Mouse (Mus musculus) adipocyte (in vitro differentiated cells): Measurements from ENCODE around the gene Slc44a4.

Experiments used
- DNase-seq: peaks from one replicate; pipeline ENCODE4 v3.0.0-alpha.2; 2016; ENCODE audit warnings: low spot score

The Slc44a4 gene

DNA sequence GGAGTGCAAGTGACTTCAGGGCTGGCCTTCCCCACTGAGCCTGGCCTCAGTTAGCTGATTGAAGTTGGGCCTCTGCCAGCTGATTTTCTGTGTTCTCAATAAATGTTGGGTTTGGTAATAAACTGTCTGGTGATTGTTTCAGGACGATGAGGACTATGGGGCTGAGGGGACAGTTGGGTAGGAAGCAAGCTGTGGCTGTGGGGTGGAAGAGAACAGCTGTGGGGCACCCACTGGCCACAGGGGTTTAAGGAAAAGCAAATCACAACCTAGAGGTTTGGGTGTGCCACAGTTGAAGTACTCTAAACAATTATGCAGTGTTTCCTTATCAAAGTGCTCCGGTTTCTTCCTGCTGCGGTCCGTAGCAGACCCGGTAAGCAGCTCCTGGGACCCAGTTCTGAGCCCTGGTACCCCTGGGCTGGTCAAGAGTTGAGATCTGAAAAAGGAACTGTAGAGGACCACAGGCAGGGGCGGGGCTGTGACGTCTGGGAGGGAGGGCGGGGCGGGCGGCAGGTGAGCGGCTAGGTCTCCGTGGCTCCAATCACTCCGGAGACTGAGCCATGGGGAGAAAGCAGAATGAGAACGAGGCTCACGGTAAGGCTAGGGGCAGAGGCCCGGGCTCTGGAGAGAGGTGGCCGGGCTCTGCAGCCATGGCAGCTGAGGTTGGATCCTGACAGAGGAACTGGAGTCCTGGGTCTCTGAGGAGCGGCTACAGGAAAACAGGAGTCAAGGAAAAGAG is at the start of gene Slc44a4:
Gene Slc44a4, plus strand, starts transcription at position 537 of the 736 bp plus-strand sequence.
- no peak for DNase-seq

GRCm38 (mm10) chr17:34865981-34866380 is 48.3 kb upstream of the Slc44a4 start:
- DNase-seq: no peak

GRCm38 (mm10) chr17:34874321-34874720 is 39.9 kb upstream of the Slc44a4 start:
- no peak for DNase-seq

DNA sequence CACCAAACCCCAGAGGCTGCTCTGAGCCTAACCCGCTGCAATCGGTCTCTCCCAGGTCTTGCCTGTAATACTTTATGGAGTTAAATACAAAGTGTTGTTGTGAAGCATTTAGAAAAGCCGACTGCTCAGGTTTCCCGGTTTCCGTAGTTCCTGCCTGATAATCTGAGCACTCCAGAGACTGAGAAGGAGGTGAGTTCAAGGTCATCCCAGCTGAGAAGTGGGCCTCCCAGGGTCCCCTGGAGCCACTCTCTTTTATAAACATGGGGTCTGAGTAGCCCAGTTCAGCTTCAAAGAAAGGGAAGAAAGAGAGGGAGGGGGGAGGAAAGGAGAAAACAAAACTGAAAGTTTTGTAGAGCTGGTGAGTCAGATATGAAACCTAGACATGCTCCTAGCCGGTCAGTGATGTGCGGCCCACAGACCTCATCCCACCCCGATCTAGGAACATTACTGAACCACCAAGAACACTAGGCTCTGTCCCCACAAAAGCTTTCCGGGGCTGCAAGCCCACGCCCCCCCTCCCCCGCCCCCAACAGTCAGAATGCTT is 34.9 kb upstream of the Slc44a4 start, which contains the start of gene Zbtb12:
Gene Zbtb12, plus strand, starts transcription at position 148 of the 544 bp plus-strand sequence.
- no peak for DNase-seq

DNA sequence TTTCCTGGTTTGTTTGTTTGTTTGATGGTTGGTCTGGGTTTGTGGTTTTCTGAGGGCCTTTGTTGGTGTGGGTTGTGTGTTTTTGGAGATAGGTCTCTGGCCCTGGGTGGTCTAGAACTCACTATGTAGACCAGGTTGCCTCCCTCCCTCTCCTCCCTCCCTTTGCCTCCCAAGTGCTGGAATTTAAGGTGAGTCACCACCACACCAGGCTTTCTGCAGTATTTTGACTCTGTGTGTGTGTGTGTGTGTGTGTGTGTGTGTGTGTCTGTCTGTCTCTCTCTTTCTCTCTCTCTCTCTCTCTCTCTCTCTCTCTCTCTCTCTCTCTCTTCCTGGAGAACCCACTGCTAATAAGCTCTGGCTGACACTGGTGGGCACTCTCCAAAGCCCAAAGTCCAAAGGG is 33.1 kb upstream of the Slc44a4 start:
- DNase-seq: no peak

DNA sequence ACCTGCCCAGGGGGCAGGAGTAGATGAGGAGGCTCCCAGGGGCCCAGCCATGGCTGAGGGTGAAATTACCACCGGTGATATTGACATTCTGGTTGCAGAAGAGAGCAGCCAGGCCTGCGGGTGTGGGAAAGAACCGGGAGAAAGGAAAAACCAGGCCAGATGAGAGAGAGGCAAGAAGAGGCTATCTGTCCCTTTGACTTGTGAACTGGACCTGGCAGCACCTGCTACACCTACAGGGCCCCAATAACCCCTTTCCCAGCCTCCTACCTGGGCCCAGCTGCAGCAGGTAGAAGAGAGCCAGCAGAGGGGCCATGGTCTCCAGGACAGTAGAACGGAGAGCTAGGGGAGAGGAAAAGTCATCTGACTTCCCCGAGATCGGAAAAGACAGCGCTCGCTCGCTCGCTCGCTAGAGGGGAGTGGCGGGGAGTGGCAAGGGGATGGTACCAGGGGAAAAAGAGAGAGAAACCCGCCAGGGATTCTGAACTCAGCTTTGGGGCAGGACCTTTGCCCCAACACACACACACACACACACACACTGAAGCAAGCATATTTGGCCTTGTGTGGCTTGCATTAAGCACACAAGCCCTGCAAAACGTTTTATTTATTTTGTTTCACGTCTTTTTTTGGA is 32.5 kb upstream of the Slc44a4 start, which contains the start of gene Gm20547:
Gene Gm20547, minus strand, starts transcription at position 360 of the 628 bp plus-strand sequence.
- no peak for DNase-seq

- DNase-seq: peak; percentile 45
Measured at GRCm38 (mm10) chr17:34883332-34883731, 30.9 kb upstream of the Slc44a4 start.

GRCm38 (mm10) chr17:34884704-34885103 is 29.6 kb upstream of the Slc44a4 start:
- DNase-seq: no peak

DNA sequence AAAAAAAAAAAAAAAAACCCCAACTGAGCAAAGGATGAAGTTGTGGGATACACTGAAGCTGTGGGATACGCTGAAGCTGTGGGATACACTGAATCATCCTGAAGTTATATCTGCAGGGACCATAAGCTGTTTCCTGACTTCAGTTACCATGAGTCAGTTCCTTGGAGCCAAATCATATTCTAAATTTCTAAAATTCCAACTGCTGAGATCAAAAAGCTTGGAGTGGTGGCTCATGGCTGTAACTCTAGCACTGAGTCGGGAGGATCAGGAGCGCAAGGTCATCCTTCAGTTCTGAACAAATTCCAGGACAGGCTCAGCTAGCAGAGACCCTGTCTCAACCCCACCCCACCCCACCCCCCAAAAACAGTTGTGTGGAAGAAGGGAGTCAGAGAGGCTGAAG is 28.7 kb upstream of the Slc44a4 start:
- DNase-seq: no peak

DNA sequence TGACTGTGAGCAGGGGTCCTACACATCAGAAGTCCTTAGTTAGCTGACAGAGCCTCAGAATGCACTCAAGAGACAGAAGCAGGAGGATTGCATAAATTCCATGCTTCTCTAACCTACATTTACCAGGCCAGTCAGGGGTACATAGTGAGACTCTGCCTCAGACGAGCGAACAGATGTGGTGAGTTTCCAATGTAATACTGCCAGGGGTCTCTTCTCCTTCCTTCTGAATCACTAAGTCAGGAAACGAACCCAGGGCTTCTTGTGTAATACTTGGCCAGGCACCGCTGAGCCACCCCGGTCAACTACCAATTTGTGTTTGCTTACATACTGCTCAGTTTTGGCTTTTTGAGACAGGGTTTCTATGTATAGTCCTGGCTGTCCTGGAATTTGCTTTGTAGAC is 26.3 kb upstream of the Slc44a4 start:
- DNase-seq: no peak

DNA sequence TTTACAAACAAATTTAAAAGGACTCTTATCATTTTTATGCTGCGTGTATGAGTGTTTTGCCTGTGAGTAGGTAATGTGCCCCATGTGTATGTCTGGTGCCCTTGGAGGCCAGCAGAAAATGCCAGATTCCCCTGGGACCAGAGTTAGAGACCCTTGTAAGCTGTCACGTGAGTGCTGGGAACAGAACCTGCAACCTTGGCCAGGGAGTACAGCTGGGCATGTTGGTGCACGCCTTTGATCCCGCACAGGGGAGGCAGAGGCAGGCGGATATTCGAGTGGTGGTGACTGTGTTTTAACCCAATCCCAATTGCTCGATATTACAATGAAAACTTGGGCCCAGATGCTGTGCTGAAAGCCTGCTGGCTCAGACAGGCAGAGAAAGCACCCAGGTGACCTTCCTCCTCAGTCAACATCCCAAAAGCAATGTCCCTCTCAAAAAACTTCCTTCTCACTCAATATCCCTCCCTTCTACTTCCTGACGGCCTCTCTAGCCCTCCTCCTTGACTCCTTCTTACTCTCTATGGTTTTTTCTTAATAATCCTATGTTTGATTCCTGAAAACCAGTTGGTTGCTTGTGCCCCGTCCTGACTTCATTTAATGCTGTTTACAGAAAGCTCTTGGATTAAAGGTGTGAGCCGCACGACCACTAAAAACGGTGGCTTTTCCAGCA is 24.1 kb upstream of the Slc44a4 start:
- DNase-seq: no peak

- no peak for DNase-seq
Measured at GRCm38 (mm10) chr17:34891377-34891776, 22.9 kb upstream of the Slc44a4 start.

GRCm38 (mm10) chr17:34893072-34893824 is 21.0 kb upstream of the Slc44a4 start:
- no peak for DNase-seq

- peak; percentile 97 for DNase-seq
Measured at GRCm38 (mm10) chr17:34894074-34894597, 20.1 kb upstream of the Slc44a4 start.

DNA sequence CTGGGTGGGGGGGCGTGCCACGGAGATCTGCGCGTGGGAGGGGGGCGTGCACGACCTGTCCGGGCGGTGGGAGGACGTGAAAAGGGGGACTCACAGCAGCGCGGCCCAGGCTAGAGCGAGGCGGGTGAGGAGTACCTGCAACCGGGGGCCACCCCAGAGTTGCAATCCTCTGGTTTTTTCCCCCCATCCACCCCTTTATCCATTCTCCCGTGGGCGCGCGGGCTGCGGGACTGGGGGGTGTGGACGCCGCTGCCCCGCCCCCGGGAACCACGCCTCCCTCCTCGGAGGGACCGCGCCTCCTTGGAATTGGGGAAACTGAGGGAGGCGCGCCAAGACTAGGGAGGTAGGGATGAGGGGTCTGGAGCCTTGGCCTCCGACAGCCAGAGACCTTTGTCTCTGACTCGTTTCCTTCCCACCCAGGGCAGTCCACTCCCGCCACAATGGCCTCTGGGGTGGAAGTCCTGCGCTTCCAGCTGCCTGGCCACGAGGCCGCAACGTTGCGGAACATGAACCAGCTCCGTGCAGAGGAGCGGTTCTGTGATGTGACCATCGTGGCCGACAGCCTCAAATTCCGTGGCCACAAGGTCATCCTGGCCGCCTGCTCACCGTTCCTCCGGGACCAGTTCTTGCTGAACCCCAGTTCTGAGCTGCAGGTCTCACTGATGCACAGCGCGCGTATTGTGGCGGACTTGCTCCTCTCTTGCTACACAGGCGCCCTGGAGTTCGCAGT is 19.3 kb upstream of the Slc44a4 start:
- DNase-seq: peak; percentile 43

DNA sequence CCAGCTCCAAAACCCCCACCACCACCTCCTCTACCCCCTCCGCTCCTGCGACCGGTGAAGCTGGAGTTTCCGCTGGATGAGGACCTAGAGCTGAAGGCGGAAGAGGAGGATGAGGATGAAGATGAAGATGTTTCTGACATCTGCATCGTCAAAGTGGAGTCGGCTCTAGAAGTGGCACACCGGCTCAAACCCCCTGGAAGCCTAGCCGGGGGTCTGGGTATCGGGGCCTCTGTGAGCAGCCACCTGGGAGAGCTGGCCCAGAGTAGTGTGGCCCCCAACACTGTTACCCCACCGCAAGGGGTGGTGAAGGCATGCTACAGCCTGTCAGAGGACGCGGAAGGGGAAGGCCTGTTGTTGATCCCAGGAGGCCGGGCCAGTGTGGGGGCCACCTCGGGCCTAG is 18.5 kb upstream of the Slc44a4 start:
- no peak for DNase-seq

- DNase-seq: no peak
Measured at GRCm38 (mm10) chr17:34896366-34896765, 17.9 kb upstream of the Slc44a4 start.

- peak; percentile 78 for DNase-seq
Measured at GRCm38 (mm10) chr17:34897373-34898159, 16.7 kb upstream of the Slc44a4 start.

DNA sequence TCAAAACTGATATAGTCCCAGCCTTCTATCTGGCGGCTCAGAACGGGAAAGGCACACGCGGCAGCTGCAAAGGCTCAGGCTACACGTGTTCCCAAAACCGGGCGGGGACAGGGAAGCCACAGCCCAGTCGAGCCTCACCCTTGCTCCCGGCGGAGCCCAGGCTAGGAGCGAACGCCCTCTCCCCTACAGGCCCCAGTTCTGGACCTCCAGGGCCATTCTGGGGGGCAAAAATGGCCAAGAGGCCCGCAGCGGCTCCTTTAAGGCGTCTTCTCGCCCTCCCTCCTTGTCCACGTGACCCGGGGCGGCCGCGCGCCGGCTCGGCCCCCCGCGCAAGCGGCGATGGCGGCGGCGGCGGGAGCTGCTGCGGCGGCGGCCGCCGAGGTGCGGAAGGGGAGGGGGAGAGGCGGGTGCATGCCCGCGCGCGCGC is 16.1 kb upstream of the Slc44a4 start, which contains the start of the genes C2 and Ehmt2:
Gene C2, minus strand, starts transcription at position 106 of the 427 bp plus-strand sequence.
Gene Ehmt2, plus strand, starts transcription at position 310 of the 427 bp plus-strand sequence.
- DNase-seq: peak; percentile 87

- no peak for DNase-seq
Measured at GRCm38 (mm10) chr17:34898706-34899052, 15.6 kb upstream of the Slc44a4 start.
